Mouse (Mus musculus): ENCODE measurements at regions not wholly inside any gene's neighbourhood (a gene's known extent, or its start where the extent isn't known, plus 50 kb on each side); places are given as distances from the start of the nearest gene placed in this dataset.
A peak's percentile ranks its signal among the peaks of the same experiment; 100 is the strongest.
"Not testable (repeated sequence)": the region's sequence is repeated elsewhere in the genome, so short reads cannot be mapped to it uniquely, and the experiment has no call there.

- H3K9ac ChIP-seq (ENCODE audit: low read depth, poor library complexity, severe bottlenecking) = peak overlapping the region; percentile 94
- H3K36me3 ChIP-seq (ENCODE audit: control insufficient read depth, insufficient read depth, low read length, poor library complexity, severe bottlenecking); H3K9me3 ChIP-seq (replicated peaks; ENCODE audit: control insufficient read depth, insufficient read depth, low read length, poor library complexity, severe bottlenecking); H3K27ac ChIP-seq (ENCODE audit: insufficient read depth, low read length); H3K27me3 ChIP-seq (ENCODE audit: control insufficient read depth, insufficient read depth, low read length, poor library complexity, severe bottlenecking); H3K4me1 ChIP-seq (ENCODE audit: control insufficient read depth, insufficient read depth, low read length): not testable (repeated sequence)
- peak overlapping the region; percentile 69 for H3K4me3 ChIP-seq (ENCODE audit: low read depth, low read length)
These were observed 566.6 kb upstream of the Gm21863 start for GRCm38 (mm10) chr12:19387706-19388105.

Data from ES-Bruce4 (cell line).